Mouse (Mus musculus) CH12.LX (cell line): ENCODE results near the gene Mpzl1. TPM values are rescaled to one million over a fixed set of nuclear protein-coding genes. Genes with fewer than 3 reads are reported as not detected.

Experiments
- DNase-seq: peaks from one replicate; pipeline ENCODE4 v3.0.0-alpha.2; 2013; ENCODE audit errors: extremely low read depth
- H3K27ac ChIP-seq: 2 replicates; pipeline ENCODE4 v1.5.1; 2012; ENCODE audit warnings: low read depth, mild to moderate bottlenecking, control low read depth, moderate library complexity; ENCODE audit not compliant: insufficient read depth
- H3K27me3 ChIP-seq: replicated peaks from 2 replicates; pipeline ENCODE3; 2012; ENCODE audit warnings: inconsistent platforms
- H3K36me3 ChIP-seq, 2 experiments: replicated peaks in 1 of 2; 2 replicates each; pipeline versions ENCODE3 to v1.6.1; 2012; ENCODE audit warnings: inconsistent platforms in 1 of 2, low read length in 1 of 2, mild to moderate bottlenecking in 1 of 2, mixed read lengths in 1 of 2, moderate library complexity in 1 of 2; ENCODE audit not compliant: control insufficient read depth in 1 of 2, insufficient read depth in 1 of 2
- H3K4me1 ChIP-seq, 2 experiments: 2 replicates each; pipeline ENCODE4 v1.6.1; 2012; ENCODE audit warnings: inconsistent platforms in 1 of 2, moderate library complexity in 1 of 2; ENCODE audit not compliant: insufficient read depth in 2 of 2, control insufficient read depth in 1 of 2
- H3K4me2 ChIP-seq: 2 replicates; pipeline ENCODE4 v1.6.1; 2012; ENCODE audit warnings: low read depth, mild to moderate bottlenecking, control low read depth; ENCODE audit not compliant: poor library complexity, insufficient read depth, severe bottlenecking
- H3K4me3 ChIP-seq, 3 experiments: fragments of 150-350 bp in 1 of 3; sonication (generic) in 1 of 3; replicated peaks in 1 of 3; 2 replicates each; pipeline versions ENCODE3 to v1.5.1; 2011 to 2012; ENCODE audit warnings: low read depth in 2 of 3, low read length in 2 of 3, mild to moderate bottlenecking in 2 of 3, moderate library complexity in 2 of 3, control low read depth in 1 of 3, improper control_type of control experiment in 1 of 3, inconsistent platforms in 1 of 3, mixed read lengths in 1 of 3; ENCODE audit not compliant: poor library complexity in 1 of 3
- H3K79me2 ChIP-seq: replicated peaks from 2 replicates; pipeline ENCODE4 v1.6.1; 2012; ENCODE audit warnings: mild to moderate bottlenecking, moderate library complexity; ENCODE audit not compliant: control insufficient read depth, poor library complexity, insufficient read depth, severe bottlenecking; ENCODE audit errors: extremely low read depth
- H3K9ac ChIP-seq: 2 replicates; pipeline ENCODE4 v1.6.1; 2012; ENCODE audit warnings: low read depth, mild to moderate bottlenecking, control low read depth, moderate library complexity; ENCODE audit not compliant: insufficient read depth
- H3K9me3 ChIP-seq: replicated peaks from 2 replicates; pipeline ENCODE3; 2012; ENCODE audit warnings: low read length, inconsistent platforms, mixed read lengths
- BHLHE40 ChIP-seq: IDR thresholded peaks from 2 replicates; pipeline ENCODE4 v1.6.1; 2011; ENCODE audit warnings: mild to moderate bottlenecking, low read depth, low read length, improper control_type of control experiment
- CHD1 ChIP-seq: IDR thresholded peaks from 2 replicates; pipeline ENCODE4 v1.6.1; 2012; ENCODE audit warnings: low read depth, low read length, improper control_type of control experiment, inconsistent platforms
- CHD2 ChIP-seq: IDR thresholded peaks from 2 replicates; pipeline ENCODE4 v1.6.1; 2011; ENCODE audit warnings: low read length, improper control_type of control experiment
- CTCF ChIP-seq, 2 experiments: IDR thresholded peaks in 1 of 2; conservative IDR thresholded peaks in 1 of 2; 2 replicates each; pipeline ENCODE4 v1.5.1; 2011 to 2012; ENCODE audit warnings: low read depth in 2 of 2, low read length in 2 of 2, improper control_type of control experiment in 1 of 2, inconsistent platforms in 1 of 2, mild to moderate bottlenecking in 1 of 2, moderate library complexity in 1 of 2
- E2F4 ChIP-seq: IDR thresholded peaks from 2 replicates; pipeline ENCODE4 v1.6.1; 2011; ENCODE audit warnings: low read depth, low read length, improper control_type of control experiment; ENCODE audit not compliant: insufficient replicate concordance
- ELF1 ChIP-seq: IDR thresholded peaks from 2 replicates; pipeline ENCODE4 v1.6.1; 2014; ENCODE audit warnings: low read depth, mild to moderate bottlenecking, inconsistent platforms, low read length, improper control_type of control experiment
- EP300 ChIP-seq: IDR thresholded peaks from 2 replicates; pipeline ENCODE4 v1.6.1; 2011; ENCODE audit warnings: low read length, improper control_type of control experiment
- ETS1 ChIP-seq: conservative IDR thresholded peaks from 2 replicates; pipeline ENCODE4 v1.6.1; 2012; ENCODE audit warnings: low read depth, mild to moderate bottlenecking, inconsistent platforms, low read length, improper control_type of control experiment, moderate library complexity
- GABPA ChIP-seq: IDR thresholded peaks from 2 replicates; pipeline ENCODE4 v1.6.1; 2012; ENCODE audit warnings: low read depth, low read length, improper control_type of control experiment, inconsistent platforms; ENCODE audit not compliant: insufficient replicate concordance
- HCFC1 ChIP-seq: IDR thresholded peaks from 2 replicates; pipeline ENCODE4 v1.6.1; 2012; ENCODE audit warnings: low read depth, mild to moderate bottlenecking, inconsistent platforms, low read length, improper control_type of control experiment
- IRF4 ChIP-seq: IDR thresholded peaks from 2 replicates; pipeline ENCODE4 v1.6.1; 2014; ENCODE audit warnings: low read depth, mild to moderate bottlenecking, inconsistent platforms, low read length, improper control_type of control experiment
- JUND ChIP-seq: conservative IDR thresholded peaks from 2 replicates; pipeline ENCODE4 v1.6.1; 2011; ENCODE audit warnings: low read depth, low read length, improper control_type of control experiment
- KAT2A ChIP-seq: IDR thresholded peaks from 2 replicates; pipeline ENCODE4 v1.6.1; 2012; ENCODE audit warnings: low read length, improper control_type of control experiment, inconsistent platforms; ENCODE audit not compliant: insufficient replicate concordance
- MAFK ChIP-seq: IDR thresholded peaks from 2 replicates; pipeline ENCODE4 v1.6.1; 2011; ENCODE audit warnings: low read length, improper control_type of control experiment; ENCODE audit not compliant: insufficient replicate concordance
- MAZ ChIP-seq: IDR thresholded peaks from 2 replicates; pipeline ENCODE4 v1.6.1; 2012; ENCODE audit warnings: low read depth, mild to moderate bottlenecking, inconsistent platforms, low read length, improper control_type of control experiment, moderate library complexity
- MEF2A ChIP-seq: IDR thresholded peaks from 2 replicates; pipeline ENCODE4 v1.6.1; 2014; ENCODE audit warnings: low read depth, mild to moderate bottlenecking, inconsistent platforms, low read length, improper control_type of control experiment, borderline replicate concordance
- MXI1 ChIP-seq: IDR thresholded peaks from 2 replicates; pipeline ENCODE4 v1.6.1; 2011; ENCODE audit warnings: mild to moderate bottlenecking, low read depth, low read length, improper control_type of control experiment
- MYC ChIP-seq: IDR thresholded peaks from 2 replicates; pipeline ENCODE4 v1.6.1; 2011; ENCODE audit warnings: low read depth, mild to moderate bottlenecking, improper control_type of control experiment, low read length
- PAX5 ChIP-seq: IDR thresholded peaks from 2 replicates; pipeline ENCODE4 v1.6.1; 2012; ENCODE audit warnings: low read length, inconsistent platforms, mixed read lengths
- POLR2A ChIP-seq: IDR thresholded peaks from 2 replicates; pipeline ENCODE4 v1.6.1; 2011; ENCODE audit warnings: low read depth, mild to moderate bottlenecking, improper control_type of control experiment, low read length
- POLR2AphosphoS2 ChIP-seq: IDR thresholded peaks from 2 replicates; pipeline ENCODE4 v1.6.1; 2011; ENCODE audit warnings: low read depth, low read length, improper control_type of control experiment
- RAD21 ChIP-seq: IDR thresholded peaks from 2 replicates; pipeline ENCODE4 v1.6.1; 2011; ENCODE audit warnings: low read depth, mild to moderate bottlenecking, low read length, improper control_type of control experiment, moderate library complexity
- RCOR1 ChIP-seq: conservative IDR thresholded peaks from 2 replicates; pipeline ENCODE4 v1.6.1; 2012; ENCODE audit warnings: low read depth, mild to moderate bottlenecking, inconsistent platforms, low read length, improper control_type of control experiment
- SMC3 ChIP-seq: IDR thresholded peaks from 2 replicates; pipeline ENCODE4 v1.6.1; 2011; ENCODE audit warnings: low read depth, low read length, improper control_type of control experiment
- TBP ChIP-seq: conservative IDR thresholded peaks from 2 replicates; pipeline ENCODE4 v1.6.1; 2011; ENCODE audit warnings: low read depth, low read length, improper control_type of control experiment
- TCF12 ChIP-seq: IDR thresholded peaks from 2 replicates; pipeline ENCODE4 v1.6.1; 2014; ENCODE audit warnings: low read depth, mild to moderate bottlenecking, inconsistent platforms, low read length, improper control_type of control experiment
- UBTF ChIP-seq: IDR thresholded peaks from 2 replicates; pipeline ENCODE4 v1.6.1; 2012; ENCODE audit warnings: low read depth, mild to moderate bottlenecking, inconsistent platforms, low read length, improper control_type of control experiment, moderate library complexity
- USF2 ChIP-seq: conservative IDR thresholded peaks from 2 replicates; pipeline ENCODE4 v1.6.1; 2011; ENCODE audit warnings: low read depth, low read length, improper control_type of control experiment
- ZMIZ1 ChIP-seq: IDR thresholded peaks from 2 replicates; pipeline ENCODE4 v1.6.1; 2012; ENCODE audit warnings: low read depth, mild to moderate bottlenecking, inconsistent platforms, low read length, improper control_type of control experiment
- ZNF384 ChIP-seq: IDR thresholded peaks from 2 replicates; pipeline ENCODE4 v1.6.1; 2012; ENCODE audit warnings: low read depth, low read length, improper control_type of control experiment, inconsistent platforms
- dilution Hi-C: fragments of 300-500 bp; cut with MboI; formaldehyde crosslinking; loops from 2 replicates; pipeline ENCODE4 v1.14.3; 2020; ENCODE audit warnings: low sequenced_read_pairs; ENCODE audit not compliant: extremely low pct_unique_long_range_greater_than_20kb, extremely low pct_ligation_motif_present
- in situ Hi-C: fragments of 300-500 bp; cut with MboI; formaldehyde crosslinking; loops from 3 replicates; pipeline ENCODE4 v1.14.3; 2019; ENCODE audit warnings: low sequenced_read_pairs, low pct_ligation_motif_present, low pct_unique_long_range_greater_than_20kb, mixed read lengths
- polyA plus RNA-seq: library from polyadenylated mRNA; unstranded; fragments of >175 nt; gene quantifications from 2 replicates; pipeline ENCODE4 v1.2.1, GENCODE M21; 2012; ENCODE audit warnings: low read depth; ENCODE audit not compliant: insufficient read length
- total RNA-seq, 2 experiments: library from RNA; depleted of rRNA; stranded (reverse); fragments of 300-350 nt in 1 of 2; fragments of >200 nt in 1 of 2; gene quantifications; 2 replicates each; pipeline ENCODE4 v1.2.3; 2012 to 2014

Mpzl1 gene
- total and polyA plus RNA-seq, 3 experiments, result 2.8 to 6.7 (median 6.5) TPM

- TF ChIP-seq EP300 (no peak), RCOR1 (no peak), MAZ (no peak), CTCF (conservative IDR thresholded peaks at IDR 0.05 in 1 of 2, IDR thresholded peaks at IDR 0.05 in 1 of 2; ENCODE audit: low read depth in 2 of 2, low read length in 2 of 2) (peak; percentile 44 to 81), E2F4 (peak; percentile 81; the same call in 1 of the 2 replicates), RAD21 (no peak; the same call in 1 of the 2 replicates), ETS1 (no peak), TBP (peak; percentile 100), GABPA (no peak), MAFK (peak; percentile 94), POLR2A (no peak), JUND (0 out of 2 replicates have a peak, but pooled peaks have one; percentile 16), ZMIZ1 (no peak), ZNF384 (no peak), CHD1 (no peak), ELF1 (peak; percentile 96), PAX5 (no peak), TCF12 (no peak), BHLHE40 (no peak), POLR2AphosphoS2 (no peak), SMC3 (0 out of 2 replicates have a peak, but pooled peaks have one; percentile 18), HCFC1 (no peak), CHD2 (no peak), USF2 (no peak), IRF4 (peak; percentile 49; the same call in 1 of the 2 replicates), MEF2A (no peak), KAT2A (peak; percentile 86; the same call in 1 of the 2 replicates), UBTF (no peak), MYC (no peak), MXI1 (no peak)
- TF ChIP-seq, all 38 proteins: peak for 9
- H3K27me3 ChIP-seq, result no peaks in the 10 kb centered on the region
- dilution Hi-C loops, result no loop called here
- no peak overlapping the region for H3K27ac ChIP-seq
- no peaks in the 10 kb centered on the region for H3K9me3 ChIP-seq
- peaks cover 0 to 3% of the 10 kb centered on the region in 2 experiments; a peak in 1 of 4 replicates for H3K4me1 ChIP-seq
- in situ Hi-C loops, result loop anchor here (25.0 kb wide), 1 partner anchor 346 kb away; no protein-coding TSS in a partner anchor
- no peaks in the 10 kb centered on the region for H3K36me3 ChIP-seq
- peak; percentile 82 for DNase-seq
- peak overlapping the region; percentile 67; the same call in 1 of the 2 replicates for H3K4me2 ChIP-seq
- H3K4me3 ChIP-seq, result peak overlapping the region; percentile 65 to 96 (median 69)
- peak overlapping the region; percentile 40; the same call in 1 of the 2 replicates for H3K9ac ChIP-seq
- H3K79me2 ChIP-seq, result no peaks in the 10 kb centered on the region
Observed at GRCm38 (mm10) chr1:165641271-165641771, 7.0 kb upstream of the Mpzl1 start.
